Mouse (Mus musculus) CH12.LX (cell line): ENCODE data around the gene Tmem130. TPM values are rescaled to one million over a fixed set of nuclear protein-coding genes. Genes with fewer than 3 reads are reported as not detected.
A peak's percentile ranks its signal among the peaks of the same experiment; 100 is the strongest.

Experiments
- DNase-seq: peaks from one replicate; pipeline ENCODE4 v3.0.0-alpha.2; 2013; ENCODE audit errors: extremely low read depth
- H3K27ac ChIP-seq: 2 replicates; pipeline ENCODE4 v1.5.1; 2012; ENCODE audit warnings: low read depth, mild to moderate bottlenecking, control low read depth, moderate library complexity; ENCODE audit not compliant: insufficient read depth
- H3K27me3 ChIP-seq: replicated peaks from 2 replicates; pipeline ENCODE3; 2012; ENCODE audit warnings: inconsistent platforms
- H3K36me3 ChIP-seq, 2 experiments: replicated peaks in 1 of 2; 2 replicates each; pipeline versions ENCODE3 to v1.6.1; 2012; ENCODE audit warnings: inconsistent platforms in 1 of 2, low read length in 1 of 2, mild to moderate bottlenecking in 1 of 2, mixed read lengths in 1 of 2, moderate library complexity in 1 of 2; ENCODE audit not compliant: control insufficient read depth in 1 of 2, insufficient read depth in 1 of 2
- H3K4me1 ChIP-seq, 2 experiments: 2 replicates each; pipeline ENCODE4 v1.6.1; 2012; ENCODE audit warnings: inconsistent platforms in 1 of 2, moderate library complexity in 1 of 2; ENCODE audit not compliant: insufficient read depth in 2 of 2, control insufficient read depth in 1 of 2
- H3K4me2 ChIP-seq: 2 replicates; pipeline ENCODE4 v1.6.1; 2012; ENCODE audit warnings: low read depth, mild to moderate bottlenecking, control low read depth; ENCODE audit not compliant: poor library complexity, insufficient read depth, severe bottlenecking
- H3K4me3 ChIP-seq, 3 experiments: fragments of 150-350 bp in 1 of 3; sonication (generic) in 1 of 3; replicated peaks in 1 of 3; 2 replicates each; pipeline versions ENCODE3 to v1.5.1; 2011 to 2012; ENCODE audit warnings: low read depth in 2 of 3, low read length in 2 of 3, mild to moderate bottlenecking in 2 of 3, moderate library complexity in 2 of 3, control low read depth in 1 of 3, improper control_type of control experiment in 1 of 3, inconsistent platforms in 1 of 3, mixed read lengths in 1 of 3; ENCODE audit not compliant: poor library complexity in 1 of 3
- H3K79me2 ChIP-seq: replicated peaks from 2 replicates; pipeline ENCODE4 v1.6.1; 2012; ENCODE audit warnings: mild to moderate bottlenecking, moderate library complexity; ENCODE audit not compliant: control insufficient read depth, poor library complexity, insufficient read depth, severe bottlenecking; ENCODE audit errors: extremely low read depth
- H3K9ac ChIP-seq: 2 replicates; pipeline ENCODE4 v1.6.1; 2012; ENCODE audit warnings: low read depth, mild to moderate bottlenecking, control low read depth, moderate library complexity; ENCODE audit not compliant: insufficient read depth
- H3K9me3 ChIP-seq: replicated peaks from 2 replicates; pipeline ENCODE3; 2012; ENCODE audit warnings: low read length, inconsistent platforms, mixed read lengths
- CHD2 ChIP-seq: IDR thresholded peaks from 2 replicates; pipeline ENCODE4 v1.6.1; 2011; ENCODE audit warnings: low read length, improper control_type of control experiment
- CTCF ChIP-seq, 2 experiments: IDR thresholded peaks in 1 of 2; conservative IDR thresholded peaks in 1 of 2; 2 replicates each; pipeline ENCODE4 v1.5.1; 2011 to 2012; ENCODE audit warnings: low read depth in 2 of 2, low read length in 2 of 2, improper control_type of control experiment in 1 of 2, inconsistent platforms in 1 of 2, mild to moderate bottlenecking in 1 of 2, moderate library complexity in 1 of 2
- ELF1 ChIP-seq: IDR thresholded peaks from 2 replicates; pipeline ENCODE4 v1.6.1; 2014; ENCODE audit warnings: low read depth, mild to moderate bottlenecking, inconsistent platforms, low read length, improper control_type of control experiment
- EP300 ChIP-seq: IDR thresholded peaks from 2 replicates; pipeline ENCODE4 v1.6.1; 2011; ENCODE audit warnings: low read length, improper control_type of control experiment
- ETS1 ChIP-seq: conservative IDR thresholded peaks from 2 replicates; pipeline ENCODE4 v1.6.1; 2012; ENCODE audit warnings: low read depth, mild to moderate bottlenecking, inconsistent platforms, low read length, improper control_type of control experiment, moderate library complexity
- HCFC1 ChIP-seq: IDR thresholded peaks from 2 replicates; pipeline ENCODE4 v1.6.1; 2012; ENCODE audit warnings: low read depth, mild to moderate bottlenecking, inconsistent platforms, low read length, improper control_type of control experiment
- IRF4 ChIP-seq: IDR thresholded peaks from 2 replicates; pipeline ENCODE4 v1.6.1; 2014; ENCODE audit warnings: low read depth, mild to moderate bottlenecking, inconsistent platforms, low read length, improper control_type of control experiment
- JUN ChIP-seq: IDR thresholded peaks from 2 replicates; pipeline ENCODE4 v1.6.1; 2011; ENCODE audit warnings: low read depth, mild to moderate bottlenecking, low read length, improper control_type of control experiment, moderate library complexity; ENCODE audit not compliant: insufficient read depth
- JUND ChIP-seq: conservative IDR thresholded peaks from 2 replicates; pipeline ENCODE4 v1.6.1; 2011; ENCODE audit warnings: low read depth, low read length, improper control_type of control experiment
- KAT2A ChIP-seq: IDR thresholded peaks from 2 replicates; pipeline ENCODE4 v1.6.1; 2012; ENCODE audit warnings: low read length, improper control_type of control experiment, inconsistent platforms; ENCODE audit not compliant: insufficient replicate concordance
- MAZ ChIP-seq: IDR thresholded peaks from 2 replicates; pipeline ENCODE4 v1.6.1; 2012; ENCODE audit warnings: low read depth, mild to moderate bottlenecking, inconsistent platforms, low read length, improper control_type of control experiment, moderate library complexity
- MEF2A ChIP-seq: IDR thresholded peaks from 2 replicates; pipeline ENCODE4 v1.6.1; 2014; ENCODE audit warnings: low read depth, mild to moderate bottlenecking, inconsistent platforms, low read length, improper control_type of control experiment, borderline replicate concordance
- MXI1 ChIP-seq: IDR thresholded peaks from 2 replicates; pipeline ENCODE4 v1.6.1; 2011; ENCODE audit warnings: mild to moderate bottlenecking, low read depth, low read length, improper control_type of control experiment
- NELFE ChIP-seq: IDR thresholded peaks from 2 replicates; pipeline ENCODE4 v1.6.1; 2011; ENCODE audit warnings: low read depth, low read length, improper control_type of control experiment
- NRF1 ChIP-seq: IDR thresholded peaks from 2 replicates; pipeline ENCODE4 v1.6.1; 2014; ENCODE audit warnings: low read depth, mild to moderate bottlenecking, inconsistent platforms, low read length, improper control_type of control experiment, moderate library complexity
- PAX5 ChIP-seq: IDR thresholded peaks from 2 replicates; pipeline ENCODE4 v1.6.1; 2012; ENCODE audit warnings: low read length, inconsistent platforms, mixed read lengths
- POLR2A ChIP-seq: IDR thresholded peaks from 2 replicates; pipeline ENCODE4 v1.6.1; 2011; ENCODE audit warnings: low read depth, mild to moderate bottlenecking, improper control_type of control experiment, low read length
- POLR2AphosphoS2 ChIP-seq: IDR thresholded peaks from 2 replicates; pipeline ENCODE4 v1.6.1; 2011; ENCODE audit warnings: low read depth, low read length, improper control_type of control experiment
- RAD21 ChIP-seq: IDR thresholded peaks from 2 replicates; pipeline ENCODE4 v1.6.1; 2011; ENCODE audit warnings: low read depth, mild to moderate bottlenecking, low read length, improper control_type of control experiment, moderate library complexity
- SIN3A ChIP-seq: IDR thresholded peaks from 2 replicates; pipeline ENCODE4 v1.6.1; 2012; ENCODE audit warnings: low read length, improper control_type of control experiment, inconsistent platforms
- SMC3 ChIP-seq: IDR thresholded peaks from 2 replicates; pipeline ENCODE4 v1.6.1; 2011; ENCODE audit warnings: low read depth, low read length, improper control_type of control experiment
- TBP ChIP-seq: conservative IDR thresholded peaks from 2 replicates; pipeline ENCODE4 v1.6.1; 2011; ENCODE audit warnings: low read depth, low read length, improper control_type of control experiment
- TCF12 ChIP-seq: IDR thresholded peaks from 2 replicates; pipeline ENCODE4 v1.6.1; 2014; ENCODE audit warnings: low read depth, mild to moderate bottlenecking, inconsistent platforms, low read length, improper control_type of control experiment
- UBTF ChIP-seq: IDR thresholded peaks from 2 replicates; pipeline ENCODE4 v1.6.1; 2012; ENCODE audit warnings: low read depth, mild to moderate bottlenecking, inconsistent platforms, low read length, improper control_type of control experiment, moderate library complexity
- USF1 ChIP-seq: IDR thresholded peaks from 2 replicates; pipeline ENCODE4 v1.6.1; 2014; ENCODE audit warnings: low read depth, mild to moderate bottlenecking, inconsistent platforms, low read length, improper control_type of control experiment
- USF2 ChIP-seq: conservative IDR thresholded peaks from 2 replicates; pipeline ENCODE4 v1.6.1; 2011; ENCODE audit warnings: low read depth, low read length, improper control_type of control experiment
- ZC3H11A ChIP-seq: IDR thresholded peaks from 2 replicates; pipeline ENCODE4 v1.6.1; 2012; ENCODE audit warnings: low read depth, mild to moderate bottlenecking, inconsistent platforms, low read length, improper control_type of control experiment
- ZKSCAN1 ChIP-seq: IDR thresholded peaks from 2 replicates; pipeline ENCODE4 v1.6.1; 2012; ENCODE audit warnings: low read depth, inconsistent platforms, low read length, improper control_type of control experiment, borderline replicate concordance
- ZMIZ1 ChIP-seq: IDR thresholded peaks from 2 replicates; pipeline ENCODE4 v1.6.1; 2012; ENCODE audit warnings: low read depth, mild to moderate bottlenecking, inconsistent platforms, low read length, improper control_type of control experiment
- dilution Hi-C: fragments of 300-500 bp; cut with MboI; formaldehyde crosslinking; loops from 2 replicates; pipeline ENCODE4 v1.14.3; 2020; ENCODE audit warnings: low sequenced_read_pairs; ENCODE audit not compliant: extremely low pct_unique_long_range_greater_than_20kb, extremely low pct_ligation_motif_present
- in situ Hi-C: fragments of 300-500 bp; cut with MboI; formaldehyde crosslinking; loops from 3 replicates; pipeline ENCODE4 v1.14.3; 2019; ENCODE audit warnings: low sequenced_read_pairs, low pct_ligation_motif_present, low pct_unique_long_range_greater_than_20kb, mixed read lengths
- polyA plus RNA-seq: library from polyadenylated mRNA; unstranded; fragments of >175 nt; gene quantifications from 2 replicates; pipeline ENCODE4 v1.2.1, GENCODE M21; 2012; ENCODE audit warnings: low read depth; ENCODE audit not compliant: insufficient read length
- total RNA-seq, 2 experiments: library from RNA; depleted of rRNA; stranded (reverse); fragments of 300-350 nt in 1 of 2; fragments of >200 nt in 1 of 2; gene quantifications; 2 replicates each; pipeline ENCODE4 v1.2.3; 2012 to 2014

Gene Tmem130
- total and polyA plus RNA-seq, 3 experiments: not detected

DNA sequence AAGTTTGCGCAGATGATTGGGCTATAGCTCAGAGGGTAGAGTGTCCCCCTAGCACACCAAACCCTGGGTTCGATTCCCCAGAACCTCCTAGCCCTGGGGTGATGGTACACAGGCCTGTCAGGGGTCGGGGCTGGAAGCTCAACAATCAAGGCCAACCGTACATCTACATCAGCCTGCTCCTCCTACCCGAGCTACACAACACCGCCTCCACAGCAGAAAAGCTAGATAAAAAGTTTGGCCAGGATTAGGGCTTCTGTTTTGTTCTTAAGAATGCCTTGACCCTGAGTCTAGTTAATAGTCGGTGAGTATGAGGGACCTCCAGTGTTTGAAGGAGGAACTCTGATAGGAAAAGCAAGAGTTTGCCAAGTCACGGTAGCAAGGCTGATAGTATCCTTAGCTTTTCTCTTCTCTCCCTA, 7.5 kb upstream of the Tmem130 start:
- Histone ChIP-seq H3K4me3 (peak overlapping the region; percentile 95 to 97 (median 96)), H3K4me1 (peaks cover 5 to 35% of the 10 kb centered on the region in 2 experiments; a peak in 3 of 4 replicates), H3K27me3 (peaks cover 8% of the 10 kb centered on the region)
- DNase-seq: peak; percentile 14
- in situ Hi-C loops: no loop called here
- TF ChIP-seq UBTF (no peak), ZC3H11A (no peak), EP300 (no peak), MEF2A (no peak), NRF1 (no peak), JUN (no peak), TCF12 (no peak), POLR2A (no peak), USF1 (no peak), PAX5 (no peak), SMC3 (no peak), IRF4 (no peak), JUND (no peak)
- TF ChIP-seq, all 38 proteins: peak for 0
- H3K9ac ChIP-seq: peak overlapping the region; percentile 82
- peak overlapping the region; percentile 67 for H3K4me2 ChIP-seq
- no peak overlapping the region for H3K27ac ChIP-seq
- peaks cover 18 to 35% of the 10 kb centered on the region in 2 experiments for H3K36me3 ChIP-seq
- peaks cover 21% of the 10 kb centered on the region for H3K79me2 ChIP-seq
- no peaks in the 10 kb centered on the region for H3K9me3 ChIP-seq
- dilution Hi-C loops: no loop called here

GRCm38 (mm10) chr5:144767911-144768841, 6.6 kb upstream of the Tmem130 start:
- peak; percentile 54; the same call in 1 of the 2 replicates for TF ChIP-seq MXI1
- TF ChIP-seq TCF12: peak; percentile 38; the same call in 1 of the 2 replicates
- peak; percentile 38; the same call in 1 of the 2 replicates for TF ChIP-seq SIN3A
- TF ChIP-seq NRF1: peak; percentile 37; the same call in 1 of the 2 replicates
- no peak for TF ChIP-seq USF2
- 0 out of 2 replicates have a peak, but pooled peaks have one; percentile 12 for TF ChIP-seq IRF4
- no peak for TF ChIP-seq JUN
- no peak for TF ChIP-seq ETS1
- TF ChIP-seq POLR2A: peak; percentile 79
- TF ChIP-seq POLR2AphosphoS2: 0 out of 2 replicates have a peak, but pooled peaks have one; percentile 42
- peak; percentile 79 for TF ChIP-seq HCFC1
- TF ChIP-seq ZMIZ1: peak; percentile 65; the same call in 1 of the 2 replicates
- TF ChIP-seq ELF1: peak; percentile 12; the same call in 1 of the 2 replicates
- no peak for TF ChIP-seq ZKSCAN1
- TF ChIP-seq CTCF (conservative IDR thresholded peaks at IDR 0.05 in 1 of 2, IDR thresholded peaks at IDR 0.05 in 1 of 2; ENCODE audit: low read depth in 2 of 2, low read length in 2 of 2): peak in 1 of 2 experiments; percentile 72; a peak in 2 of 4 replicates
- TF ChIP-seq NELFE: peak; percentile 78
- no peak; the same call in 1 of the 2 replicates for TF ChIP-seq KAT2A
- TF ChIP-seq RAD21: no peak
- no peak for TF ChIP-seq CHD2
- TF ChIP-seq MAZ: 0 out of 2 replicates have a peak, but pooled peaks have one; percentile 29
- TF ChIP-seq TBP: 0 out of 2 replicates have a peak, but pooled peaks have one; percentile 23
- H3K4me1 ChIP-seq: peaks cover 5 to 35% of the 10 kb centered on the region in 2 experiments; a peak in 3 of 4 replicates
- peaks cover 14 to 28% of the 10 kb centered on the region in 2 experiments for H3K36me3 ChIP-seq
- dilution Hi-C loops (no loop called here), in situ Hi-C loops (no loop called here)
- H3K27me3 ChIP-seq: peaks cover 11% of the 10 kb centered on the region
- H3K9me3 ChIP-seq: no peaks in the 10 kb centered on the region
- H3K4me2 ChIP-seq: peak overlapping the region; percentile 24; the same call in 1 of the 2 replicates
- peak; percentile 78 for DNase-seq
- H3K4me3 ChIP-seq: peak overlapping the region; percentile 95 to 97 (median 96)
- H3K27ac ChIP-seq: peak overlapping the region; percentile 77
- H3K79me2 ChIP-seq: peaks cover 21% of the 10 kb centered on the region
- H3K9ac ChIP-seq: peak overlapping the region; percentile 82
